Mouse (Mus musculus) heart, embryonic 10.5 days (tissue): ENCODE data around the gene Olfml3. TPM values are rescaled to one million over a fixed set of nuclear protein-coding genes. Genes with fewer than 3 reads are reported as not detected.

ENCODE experiments used
- DNase-seq: peaks from one replicate; pipeline ENCODE4 v3.0.0-alpha.2; 2017; ENCODE audit warnings: low spot score
- H3K27ac ChIP-seq: fragments of 300-500 bp; sonication (generic); 2 replicates; pipeline ENCODE4 v1.5.1; 2016; ENCODE audit warnings: mild to moderate bottlenecking
- H3K27me3 ChIP-seq: fragments of 300-500 bp; sonication (generic); 2 replicates; pipeline ENCODE4 v1.6.1; 2016; ENCODE audit warnings: mild to moderate bottlenecking; ENCODE audit not compliant: poor library complexity, insufficient read depth, severe bottlenecking
- H3K36me3 ChIP-seq: fragments of 300-500 bp; sonication (generic); 2 replicates; pipeline ENCODE4 v1.6.1; 2016; ENCODE audit warnings: mild to moderate bottlenecking, moderate library complexity
- H3K4me1 ChIP-seq: fragments of 300-500 bp; sonication (generic); 2 replicates; pipeline ENCODE4 v1.6.1; 2016; ENCODE audit warnings: mild to moderate bottlenecking
- H3K4me3 ChIP-seq: fragments of 300-500 bp; sonication (generic); 2 replicates; pipeline ENCODE4 v1.5.1; 2016; ENCODE audit warnings: mild to moderate bottlenecking, moderate library complexity
- H3K9me3 ChIP-seq: fragments of 300-500 bp; sonication (generic); 2 replicates; pipeline ENCODE4 v1.6.1; 2016; ENCODE audit warnings: mild to moderate bottlenecking, moderate library complexity
- WGBS: fragments of 180-500 bp; shearing (Covaris S2); methylation state at CpG from one replicate; pipeline ENCODE4 v1.1.7; 2016; 5-methylcytosine and 5-hydroxymethylcytosine counted together
- polyA plus RNA-seq: library from polyadenylated mRNA; unstranded; fragments of >200 nt; fragmentation: Nextera tagmentation; extraction: Ambion mirVana; gene quantifications from 2 replicates; pipeline ENCODE4 v1.2.1, GENCODE M21; 2016

The Olfml3 gene
- polyA plus RNA-seq, 1 experiment from 2014 or later = 14.1 TPM

- Histone ChIP-seq H3K27me3 (no peaks in the 10 kb centered on the region), H3K36me3 (no peaks in the 10 kb centered on the region; the same call in 1 of the 2 replicates), H3K4me3 (peak overlapping the region; percentile 53), H3K9me3 (no peaks in the 10 kb centered on the region), H3K27ac (peak overlapping the region; percentile 87), H3K4me1 (peaks cover 66% of the 10 kb centered on the region)
- DNase-seq = no peak
- WGBS = 15% methylated on average over 11 of the region's 11 CpGs
Observed at GRCm38 (mm10) chr3:103734696-103735519, 2.9 kb downstream of the Olfml3 start.

DNA sequence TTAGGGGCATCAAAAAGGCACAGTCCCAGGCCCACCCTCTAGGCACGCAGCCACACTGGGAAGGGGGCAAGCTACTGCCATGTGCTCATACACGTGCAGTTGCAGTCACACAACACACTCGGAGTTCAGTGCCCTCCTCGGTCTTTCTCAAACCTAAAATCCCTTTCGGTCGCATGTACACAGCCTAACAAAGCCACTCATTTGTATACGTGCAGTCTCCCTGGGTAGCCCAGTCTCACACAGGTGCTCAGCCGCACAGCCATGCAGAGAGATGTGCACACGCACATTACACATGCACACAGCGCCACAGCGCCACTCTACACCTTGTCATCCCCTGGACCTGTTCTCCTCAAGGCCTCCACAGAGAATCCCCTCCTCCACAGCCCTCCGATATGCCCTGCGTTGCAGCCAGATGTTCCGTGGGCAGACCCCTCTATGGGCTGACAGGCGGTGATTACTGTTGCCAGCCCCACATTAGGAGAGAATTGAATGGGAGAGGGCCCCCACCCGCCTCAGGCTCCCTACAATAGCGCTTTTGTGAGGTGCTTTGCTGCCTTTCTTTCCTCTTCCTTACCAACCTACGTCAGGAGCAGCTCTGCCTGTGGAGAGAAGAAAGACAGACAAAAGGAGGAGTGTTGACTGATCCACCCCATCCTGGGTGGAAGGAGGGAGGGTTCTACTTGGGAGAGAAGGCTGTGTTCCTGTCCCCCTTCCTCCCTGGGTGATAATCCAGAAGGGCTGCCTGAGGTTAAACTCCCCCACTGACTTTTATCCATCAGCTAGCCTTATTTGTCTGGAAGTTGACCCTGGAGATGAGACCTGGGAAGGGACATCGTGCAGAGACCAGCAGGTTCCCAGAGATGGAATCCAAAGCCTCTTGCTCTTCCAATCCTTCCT lies 3.8 kb downstream of the Olfml3 start:
- WGBS = 45% methylated on average over 19 of the region's 19 CpGs
- DNase-seq = no peak
- Histone ChIP-seq H3K36me3 (no peaks in the 10 kb centered on the region; the same call in 1 of the 2 replicates), H3K9me3 (no peaks in the 10 kb centered on the region), H3K4me3 (peak overlapping the region; percentile 53; the same call in 1 of the 2 replicates), H3K27me3 (no peaks in the 10 kb centered on the region), H3K27ac (peak overlapping the region; percentile 87), H3K4me1 (peaks cover 67% of the 10 kb centered on the region)

GRCm38 (mm10) chr3:103733176-103733575 lies 4.6 kb downstream of the Olfml3 start:
- no peak for DNase-seq
- H3K36me3 ChIP-seq = no peaks in the 10 kb centered on the region; the same call in 1 of the 2 replicates
- H3K27ac ChIP-seq = no peak overlapping the region
- WGBS = 42% methylated on average over 2 of the region's 2 CpGs
- H3K4me1 ChIP-seq = peaks cover 62% of the 10 kb centered on the region
- H3K9me3 ChIP-seq = no peaks in the 10 kb centered on the region
- H3K4me3 ChIP-seq = no peak overlapping the region
- H3K27me3 ChIP-seq = no peaks in the 10 kb centered on the region

GRCm38 (mm10) chr3:103732116-103732515 lies 5.7 kb downstream of the Olfml3 start:
- WGBS = 85% methylated on average over 3 of the region's 3 CpGs
- Histone ChIP-seq H3K27ac (no peak overlapping the region), H3K4me1 (peaks cover 57% of the 10 kb centered on the region), H3K36me3 (no peaks in the 10 kb centered on the region; the same call in 1 of the 2 replicates), H3K4me3 (no peak overlapping the region), H3K27me3 (no peaks in the 10 kb centered on the region), H3K9me3 (no peaks in the 10 kb centered on the region)
- DNase-seq = no peak

- no peak for DNase-seq
- WGBS = 84% methylated on average over 9 of the region's 9 CpGs
- Histone ChIP-seq H3K4me3 (no peak overlapping the region), H3K27ac (no peak overlapping the region), H3K9me3 (no peaks in the 10 kb centered on the region), H3K27me3 (no peaks in the 10 kb centered on the region), H3K4me1 (peaks cover 34% of the 10 kb centered on the region), H3K36me3 (no peaks in the 10 kb centered on the region; the same call in 1 of the 2 replicates)
Observed at GRCm38 (mm10) chr3:103729850-103730249, 8.0 kb downstream of the Olfml3 start.

DNA sequence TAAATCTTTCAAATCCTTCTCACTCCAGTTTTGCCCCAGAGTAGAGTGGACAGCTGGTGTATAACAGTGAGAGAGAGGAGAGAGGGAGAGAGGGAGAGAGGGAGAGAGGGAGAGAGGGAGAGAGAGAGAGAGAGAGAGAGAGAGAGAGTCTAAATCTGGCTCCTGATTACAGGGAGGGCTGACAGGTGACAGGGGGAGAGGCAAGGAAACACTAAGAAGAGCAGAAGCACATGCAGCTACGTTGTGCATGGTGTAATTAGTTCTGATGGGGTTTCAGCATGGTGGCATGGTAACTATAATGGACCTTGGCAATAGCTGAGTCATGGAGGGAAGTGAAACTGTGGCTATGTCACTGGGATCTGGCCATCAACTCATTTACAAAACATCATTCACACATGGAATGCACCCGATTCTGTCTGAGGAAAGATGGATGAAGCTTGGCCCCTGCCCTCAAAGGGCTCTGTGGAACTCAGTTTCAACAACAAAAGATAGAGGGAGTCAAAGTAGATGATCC lies 9.9 kb downstream of the Olfml3 start:
- 35% methylated on average over 2 of the region's 2 CpGs for WGBS

GRCm38 (mm10) chr3:103726642-103727041 lies 11.2 kb downstream of the Olfml3 start:
- Histone ChIP-seq H3K36me3 (no peaks in the 10 kb centered on the region), H3K9me3 (no peaks in the 10 kb centered on the region), H3K4me3 (no peak overlapping the region), H3K27ac (no peak overlapping the region), H3K27me3 (no peaks in the 10 kb centered on the region), H3K4me1 (peaks cover 12% of the 10 kb centered on the region)
- WGBS = 58% methylated on average over 3 of the region's 3 CpGs
- no peak for DNase-seq

More for the DNA sequence above, 9.9 kb downstream of the Olfml3 start:
- no peaks in the 10 kb centered on the region for H3K9me3 ChIP-seq
- DNase-seq = no peak
- no peak overlapping the region for H3K27ac ChIP-seq
- no peak overlapping the region for H3K4me3 ChIP-seq
- H3K36me3 ChIP-seq = no peaks in the 10 kb centered on the region; the same call in 1 of the 2 replicates
- H3K27me3 ChIP-seq = no peaks in the 10 kb centered on the region
- H3K4me1 ChIP-seq = peaks cover 14% of the 10 kb centered on the region

GRCm38 (mm10) chr3:103724137-103724536 lies 13.7 kb downstream of the Olfml3 start:
- Histone ChIP-seq H3K36me3 (no peaks in the 10 kb centered on the region), H3K4me3 (no peak overlapping the region), H3K4me1 (peaks cover 5% of the 10 kb centered on the region; the same call in 1 of the 2 replicates), H3K27me3 (no peaks in the 10 kb centered on the region), H3K9me3 (no peaks in the 10 kb centered on the region), H3K27ac (no peak overlapping the region)
- DNase-seq = no peak
- 51% methylated on average over 3 of the region's 3 CpGs for WGBS

GRCm38 (mm10) chr3:103718728-103719127 lies 19.1 kb downstream of the Olfml3 start:
- WGBS = 81% methylated on average over 4 of the region's 4 CpGs
- no peak overlapping the region for H3K4me3 ChIP-seq
- H3K27me3 ChIP-seq = no peaks in the 10 kb centered on the region
- H3K4me1 ChIP-seq = peaks cover 14% of the 10 kb centered on the region; the same call in 1 of the 2 replicates
- H3K27ac ChIP-seq = no peak overlapping the region
- H3K36me3 ChIP-seq = no peaks in the 10 kb centered on the region
- no peaks in the 10 kb centered on the region for H3K9me3 ChIP-seq
- DNase-seq = no peak

DNA sequence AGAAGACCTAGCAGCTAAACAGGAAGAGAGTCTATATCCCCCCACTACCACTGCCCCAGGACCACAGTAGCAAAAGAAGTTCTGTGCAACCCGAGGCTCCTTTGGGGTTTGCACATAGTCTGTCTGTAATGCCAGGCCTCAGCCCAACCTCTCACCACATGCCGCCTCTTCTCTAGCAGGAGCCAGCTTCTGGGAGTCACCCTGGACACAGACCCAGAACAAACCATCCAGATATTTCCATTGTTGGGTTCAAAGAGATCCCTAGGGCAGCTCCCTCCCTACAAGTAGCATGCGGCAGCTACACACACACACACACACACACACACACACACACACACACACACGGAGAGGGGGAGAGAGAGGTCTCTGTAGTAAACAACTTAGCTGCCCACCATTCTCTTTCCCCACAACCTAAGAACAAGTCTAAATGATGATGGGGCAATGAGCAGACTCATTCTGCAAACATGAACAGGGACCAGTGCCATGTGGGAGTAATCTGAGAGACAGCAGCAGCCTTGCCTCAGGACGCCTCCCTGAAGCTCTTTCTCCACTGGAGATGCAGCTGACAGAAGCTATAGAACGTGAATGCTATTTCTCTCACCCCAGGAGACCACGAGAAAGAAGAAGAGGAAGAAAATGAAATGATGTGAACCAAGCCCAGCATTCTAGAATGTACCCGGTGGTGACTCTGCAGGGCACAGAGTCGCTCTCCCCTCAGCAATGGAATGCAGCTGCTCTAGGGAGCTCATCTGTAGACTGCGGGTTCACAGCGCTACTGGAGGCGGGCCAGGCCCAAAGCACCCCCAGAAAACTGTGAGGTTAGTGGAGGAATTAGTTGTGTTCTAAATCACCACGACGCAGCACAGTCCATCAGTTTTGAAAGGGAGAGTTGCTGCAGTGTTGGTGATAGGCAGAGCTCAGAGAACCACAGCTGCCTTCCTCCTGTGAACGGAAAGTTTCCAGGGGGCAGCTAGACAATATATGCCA lies 20.7 kb downstream of the Olfml3 start:
- WGBS = 56% methylated on average over 15 of the region's 15 CpGs
- no peaks in the 10 kb centered on the region for H3K27me3 ChIP-seq
- no peak overlapping the region for H3K4me3 ChIP-seq
- no peaks in the 10 kb centered on the region for H3K9me3 ChIP-seq
- peaks cover 14% of the 10 kb centered on the region; the same call in 1 of the 2 replicates for H3K4me1 ChIP-seq
- DNase-seq = no peak
- H3K27ac ChIP-seq = no peak overlapping the region
- no peaks in the 10 kb centered on the region for H3K36me3 ChIP-seq

DNA sequence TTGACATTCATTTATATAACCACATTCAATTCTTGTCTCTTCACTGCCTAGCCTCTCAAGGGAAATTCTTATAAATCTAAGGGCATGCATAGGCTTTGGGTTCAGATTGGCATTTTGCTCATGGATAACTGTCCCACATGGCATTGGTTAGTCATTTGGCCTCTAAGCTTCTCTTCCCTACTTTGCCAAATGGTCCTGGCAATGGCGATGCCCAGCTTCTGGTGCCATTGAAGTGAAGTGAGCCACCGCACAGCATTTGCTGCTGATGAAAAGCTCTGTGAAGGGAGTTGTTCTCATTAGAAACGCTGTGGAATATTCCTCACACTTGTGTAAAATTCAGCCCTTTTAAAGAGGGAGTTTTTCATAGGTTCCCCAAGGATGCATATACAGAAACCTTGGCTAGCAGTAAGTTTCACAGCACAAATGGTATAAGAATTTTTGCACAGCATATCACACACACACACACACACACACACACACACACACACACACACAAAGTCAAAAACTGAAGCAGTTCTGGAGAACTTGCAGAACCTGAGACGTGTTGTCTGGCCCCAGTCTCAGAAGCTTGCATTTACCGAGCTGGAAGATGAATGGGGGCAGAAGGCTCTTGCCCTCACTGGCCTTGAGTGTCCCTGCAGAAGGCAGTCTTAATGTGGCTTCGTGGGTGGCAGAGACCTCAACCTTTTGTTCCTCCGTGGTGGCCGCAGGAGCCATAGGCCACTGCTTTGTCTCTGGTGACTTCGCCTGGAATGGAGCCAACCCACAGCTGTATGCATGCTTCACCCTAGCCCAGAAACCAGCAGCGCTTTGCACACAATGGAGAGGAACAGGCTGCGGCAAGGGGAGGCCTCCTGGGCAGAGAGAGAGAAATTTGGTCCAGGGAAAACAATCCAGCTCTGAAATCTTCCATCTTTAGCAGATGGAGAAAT lies 21.8 kb downstream of the Olfml3 start:
- H3K27me3 ChIP-seq = no peaks in the 10 kb centered on the region
- 67% methylated on average over 11 of the region's 11 CpGs for WGBS
- no peak overlapping the region for H3K4me3 ChIP-seq
- no peaks in the 10 kb centered on the region for H3K9me3 ChIP-seq
- no peaks in the 10 kb centered on the region for H3K36me3 ChIP-seq
- peaks cover 14% of the 10 kb centered on the region; the same call in 1 of the 2 replicates for H3K4me1 ChIP-seq
- DNase-seq = no peak
- H3K27ac ChIP-seq = no peak overlapping the region
